Mouse (Mus musculus): ENCODE results near the gene Olfr93.

- TF ChIP-seq CTCF (IDR thresholded peaks at IDR 0.05; ENCODE audit: insufficient read depth, low read depth, low read length) (no peak), POLR2A (IDR thresholded peaks at IDR 0.05; ENCODE audit: insufficient read depth, low read depth, low read length) (no peak)
Measured at GRCm38 (mm10) chr17:37190711-37191110, 29.4 kb upstream of the Olfr93 start.

Measured in olfactory bulb, adult 2 months (tissue).